Mouse (Mus musculus) C2C12 (cell line): ENCODE results near the gene Edar.

Source experiments
- CTCF ChIP-seq: IDR thresholded peaks from one replicate; pipeline ENCODE4 v1.5.1; 2011; ENCODE audit not compliant: control insufficient read depth, insufficient read depth, insufficient read length
- MAX ChIP-seq: IDR thresholded peaks from one replicate; pipeline ENCODE4 v1.6.1; 2011; ENCODE audit warnings: mild to moderate bottlenecking, control low read depth

DNA sequence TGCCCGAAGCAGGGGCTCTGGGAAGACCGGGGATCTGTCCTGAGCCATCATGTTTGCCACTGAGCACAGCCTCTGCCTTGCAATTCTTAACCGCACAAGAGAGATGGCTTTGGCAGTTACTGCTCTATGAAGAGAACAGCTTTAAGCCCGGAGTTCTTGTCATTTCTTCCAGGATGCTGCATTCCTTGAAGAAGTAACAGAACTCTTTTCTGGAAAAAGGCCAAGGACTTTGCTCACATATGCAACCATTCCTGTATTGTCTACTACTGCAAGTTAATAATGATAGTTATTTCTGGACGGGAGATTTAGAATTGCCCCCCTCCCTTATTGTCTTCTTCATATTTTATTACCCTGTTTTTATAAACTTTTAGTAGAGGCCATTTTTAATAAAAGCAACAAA is 30.8 kb downstream of the Edar start:
- no peak for TF ChIP-seq CTCF
- TF ChIP-seq MAX: no peak
